In the genomic region with DNA sequence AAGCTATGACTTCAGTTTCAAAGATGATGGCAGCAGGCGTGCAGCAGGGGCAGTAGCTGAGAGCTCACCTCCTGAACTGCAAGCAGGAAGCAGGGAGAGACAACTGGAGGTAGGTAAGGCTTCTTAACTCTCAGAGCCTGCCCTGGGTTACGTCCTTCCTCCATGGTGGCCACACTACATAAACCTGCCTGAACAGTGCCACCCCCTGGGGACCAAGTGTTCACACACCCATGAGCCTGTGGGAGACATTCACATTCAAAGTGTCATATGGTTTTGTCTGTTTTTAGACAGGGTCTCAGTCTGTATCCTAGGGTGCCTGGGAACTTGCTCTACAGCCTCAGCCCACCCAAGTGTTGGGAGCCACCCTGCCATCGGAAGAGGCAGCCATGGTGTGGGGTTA, we compare ENCODE assay signal across 20 mouse cellular contexts. TPM values are rescaled to one million over a fixed set of nuclear protein-coding genes. Genes with fewer than 3 reads are reported as not detected.
DNase-seq lines count a peak whose midpoint lies in the region; ATAC-seq and TF ChIP-seq lines count a peak whose summit lies in the region.
"Had no signal": no experiment of that assay in that cellular context is flagged by ENCODE, and none has a peak within 500 bp of the region (broad histone marks: within the 10 kb centered on the region; RNA-seq: fewer than 3 reads in every experiment).

No protein-coding gene starts in this region.

- no peaks in the 10 kb centered on the region; the same call in none of the 2 replicates for H3K27me3 ChIP-seq in liver, embryonic 14.5 days (ENCODE audit: control insufficient read depth, insufficient read depth, low read length)
- H3K27me3 ChIP-seq in liver, embryonic 12.5 days (replicated peaks) = peaks cover 21% of the 10 kb centered on the region
- no peaks in the 10 kb centered on the region for H3K27me3 ChIP-seq in forebrain, embryonic 16.5 days (replicated peaks; ENCODE audit: control insufficient read depth, insufficient read depth, low read length)
- H3K27me3 ChIP-seq: forebrain, embryonic 13.5 days; midbrain, embryonic 15.5 days had no signal

- H3K4me1 ChIP-seq in liver, embryonic 14.5 days (replicated peaks; ENCODE audit: control insufficient read depth in 2 of 2, insufficient read depth in 2 of 2, low read length in 1 of 2) = peaks cover 0 to 7% of the 10 kb centered on the region in 2 experiments; a peak in 1 of 4 replicates
- no peaks in the 10 kb centered on the region for H3K4me1 ChIP-seq in liver, embryonic 12.5 days
- H3K4me1 ChIP-seq in forebrain, embryonic 16.5 days (replicated peaks; ENCODE audit: control insufficient read depth, insufficient read depth, low read length) = no peaks in the 10 kb centered on the region
- H3K4me1 ChIP-seq: forebrain, embryonic 13.5 days had no signal

- 71% methylated on average over 3 of the region's 3 CpGs for WGBS in liver, embryonic 14.5 days (ENCODE audit: insufficient replicate concordance)
- WGBS in liver, embryonic 12.5 days (ENCODE audit: insufficient replicate concordance) = 58% methylated on average over 3 of the region's 3 CpGs
- WGBS in forebrain, embryonic 16.5 days = 86% methylated on average over 3 of the region's 3 CpGs

- no peak for ATAC-seq in liver, embryonic 14.5 days (ENCODE audit: insufficient read depth)
- no peak for ATAC-seq in liver, embryonic 12.5 days
- ATAC-seq in megakaryocyte progenitor cell, adult 5-6 weeks (replicated peaks; ENCODE audit: poor library complexity) = peak; percentile 50
- ATAC-seq in forebrain, embryonic 16.5 days = no peak
- ATAC-seq: forebrain, embryonic 13.5 days; midbrain, embryonic 15.5 days had no signal

- no peak overlapping the region for H3K9ac ChIP-seq in liver, embryonic 14.5 days (replicated peaks)
- no peak overlapping the region for H3K9ac ChIP-seq in liver, embryonic 12.5 days
- H3K9ac ChIP-seq in forebrain, embryonic 16.5 days (replicated peaks; ENCODE audit: low read depth, low read length) = no peak overlapping the region
- H3K9ac ChIP-seq: forebrain, embryonic 13.5 days; heart, embryonic 12.5 days; limb, embryonic 12.5 days; midbrain, embryonic 15.5 days had no signal

- TF ChIP-seq EP300 in liver, embryonic 14.5 days (IDR thresholded peaks at IDR 0.05; ENCODE audit: low read depth) = no peak

- H3K36me3 ChIP-seq in liver, embryonic 14.5 days (replicated peaks; ENCODE audit: control insufficient read depth, insufficient read depth, low read depth) = no peaks in the 10 kb centered on the region
- H3K36me3 ChIP-seq in liver, embryonic 12.5 days = no peaks in the 10 kb centered on the region
- H3K36me3 ChIP-seq in forebrain, embryonic 16.5 days (ENCODE audit: control insufficient read depth, insufficient read depth) = no peaks in the 10 kb centered on the region
- H3K36me3 ChIP-seq: embryonic facial prominence, embryonic 10.5 days; heart, embryonic 12.5 days; limb, embryonic 12.5 days; midbrain, embryonic 15.5 days had no signal

- H3K27ac ChIP-seq in liver, embryonic 14.5 days = no peak overlapping the region
- H3K27ac ChIP-seq in liver, embryonic 12.5 days = no peak overlapping the region
- no peak overlapping the region for H3K27ac ChIP-seq in forebrain, embryonic 16.5 days (ENCODE audit: low read length)
- H3K27ac ChIP-seq: embryonic facial prominence, embryonic 10.5 days; forebrain, embryonic 13.5 days; limb, embryonic 12.5 days; midbrain, embryonic 15.5 days had no signal

- no peak for DNase-seq in liver, embryonic 14.5 days (ENCODE audit: low read depth in 3 of 3, low spot score in 3 of 3)
- DNase-seq in A20 (ENCODE audit: low read depth, low spot score) = peak; percentile 28
- DNase-seq in ES-CJ7 (ENCODE audit: low read depth, low spot score) = peak; percentile 34
- no peak for DNase-seq in gastrocnemius, postnatal 36 days
- DNase-seq: adrenal gland, adult 2 months; cerebellum, adult 11-12 months; heart, postnatal 4 days; lung, adult 2 months; retina, postnatal 1 day; right cerebral cortex, postnatal 4 days; thymus, adult 18-20 months had no signal

- no peak overlapping the region for H3K4me3 ChIP-seq in liver, embryonic 14.5 days (ENCODE audit: insufficient read depth in 1 of 2, low read depth in 2 of 2, low read length in 2 of 2)
- H3K4me3 ChIP-seq in liver, embryonic 12.5 days = no peak overlapping the region
- no peak overlapping the region for H3K4me3 ChIP-seq in forebrain, embryonic 16.5 days (replicated peaks; ENCODE audit: low read length)
- H3K4me3 ChIP-seq: embryonic facial prominence, embryonic 10.5 days; forebrain, embryonic 13.5 days; heart, embryonic 12.5 days; limb, embryonic 12.5 days; midbrain, embryonic 15.5 days had no signal

- H3K9me3 ChIP-seq in liver, embryonic 14.5 days (ENCODE audit: control insufficient read depth, low read length) = no peaks in the 10 kb centered on the region
- no peaks in the 10 kb centered on the region for H3K9me3 ChIP-seq in liver, embryonic 12.5 days (replicated peaks)
- H3K9me3 ChIP-seq in forebrain, embryonic 16.5 days (ENCODE audit: control insufficient read depth, low read length) = no peaks in the 10 kb centered on the region
- H3K9me3 ChIP-seq: embryonic facial prominence, embryonic 10.5 days; limb, embryonic 12.5 days; midbrain, embryonic 15.5 days had no signal

- no peak overlapping the region for H3K4me2 ChIP-seq in liver, embryonic 14.5 days (ENCODE audit: low read depth)
- no peak overlapping the region for H3K4me2 ChIP-seq in liver, embryonic 12.5 days
- no peak overlapping the region for H3K4me2 ChIP-seq in forebrain, embryonic 16.5 days (ENCODE audit: low read length)
- H3K4me2 ChIP-seq: forebrain, embryonic 13.5 days; heart, embryonic 12.5 days; limb, embryonic 12.5 days; midbrain, embryonic 15.5 days had no signal

- intact Hi-C loops in gastrocnemius, postnatal 36 days (cut with DNase I) = no loop called here

- peak; percentile 22; the same call in 1 of the 2 replicates for TF ChIP-seq CTCF in liver, embryonic 14.5 days (IDR thresholded peaks at IDR 0.05; ENCODE audit: low read depth)

RNA-seq across cellular contexts. Expression of gene Kcnn3, which starts 29.2 kb away (rescaled TPM):
- 0.02 and 0.03 TPM in 2 replicates for polyA plus RNA-seq in liver, embryonic 14.5 days (2012; rRNA removed)
- not detected in 2 replicates for polyA plus RNA-seq in liver, embryonic 14.5 days (2014; fragmentation: Nextera tagmentation; extraction: Ambion mirVana)
- 0.12 TPM in 1 of 2 replicates, not detected in the other for polyA plus RNA-seq in liver, embryonic 12.5 days (2016; fragmentation: Nextera tagmentation; extraction: Ambion mirVana)
- total RNA-seq in megakaryocyte progenitor cell, adult 5-6 weeks (2015) = not detected in 2 replicates
- total RNA-seq in megakaryocyte progenitor cell, adult 5-6 weeks (2017) = 0.03 TPM in 1 of 2 replicates, not detected in the other
- 8.1 and 8.2 TPM in 2 replicates for polyA plus RNA-seq in forebrain, embryonic 16.5 days (2015; fragmentation: Nextera tagmentation; extraction: Ambion mirVana)
- 1 to 10 TPM; 1.6 to 2.0 TPM for total RNA-seq in gastrocnemius, postnatal 36 days (2021)
- total RNA-seq: megakaryocyte, adult 5-6 weeks had no signal

RNA-seq across cellular contexts. Expression of gene Pmvk, which starts 36.4 kb away (rescaled TPM):
- 23.4 and 32.2 TPM in 2 replicates for polyA plus RNA-seq in liver, embryonic 14.5 days (2012; rRNA removed)
- polyA plus RNA-seq in liver, embryonic 14.5 days (2014; fragmentation: Nextera tagmentation; extraction: Ambion mirVana) = 32.1 and 36.5 TPM in 2 replicates
- 39.1 and 40.5 TPM in 2 replicates for polyA plus RNA-seq in liver, embryonic 12.5 days (2016; fragmentation: Nextera tagmentation; extraction: Ambion mirVana)
- total RNA-seq in megakaryocyte progenitor cell, adult 5-6 weeks (2015) = 14.7 and 14.8 TPM in 2 replicates
- total RNA-seq in megakaryocyte progenitor cell, adult 5-6 weeks (2017) = 18.8 and 25.3 TPM in 2 replicates
- 70.2 and 92.5 TPM in 2 replicates for polyA plus RNA-seq in forebrain, embryonic 16.5 days (2015; fragmentation: Nextera tagmentation; extraction: Ambion mirVana)
- 1 to 10 TPM; 6.3 to 6.6 TPM for total RNA-seq in gastrocnemius, postnatal 36 days (2021)

RNA-seq across cellular contexts. Expression of gene Pbxip1, which starts 54.3 kb away (rescaled TPM):
- 2.2 and 3.1 TPM in 2 replicates for polyA plus RNA-seq in liver, embryonic 14.5 days (2012; rRNA removed)
- 2.8 and 3.3 TPM in 2 replicates for polyA plus RNA-seq in liver, embryonic 14.5 days (2014; fragmentation: Nextera tagmentation; extraction: Ambion mirVana)
- polyA plus RNA-seq in liver, embryonic 12.5 days (2016; fragmentation: Nextera tagmentation; extraction: Ambion mirVana) = 8.3 and 9.2 TPM in 2 replicates
- total RNA-seq in megakaryocyte progenitor cell, adult 5-6 weeks (2015) = 5.2 and 6.1 TPM in 2 replicates
- 13.4 and 15.0 TPM in 2 replicates for total RNA-seq in megakaryocyte progenitor cell, adult 5-6 weeks (2017)
- 11.1 and 14.4 TPM in 2 replicates for polyA plus RNA-seq in forebrain, embryonic 16.5 days (2015; fragmentation: Nextera tagmentation; extraction: Ambion mirVana)
- 100 to 1,000 TPM; 190 to 193 TPM for total RNA-seq in gastrocnemius, postnatal 36 days (2021)

Comparison
In these comparisons a context has a peak if more than half of its experiments do, and no peak if none do; other contexts are left out.
1. DNase-seq: peak in A20 (single experiment) and ES-CJ7 (single experiment); none in liver, embryonic 14.5 days (0 of 3) and gastrocnemius, postnatal 36 days (0 of 2).